Mouse (Mus musculus) mammary gland, adult 2 months (tissue): ENCODE results near the gene D330020A13Rik. TPM values are rescaled to one million over a fixed set of nuclear protein-coding genes. Genes with fewer than 3 reads are reported as not detected.

Source experiments
- polyA plus RNA-seq: library from polyadenylated mRNA; depleted of rRNA; stranded (reverse); fragments of >200 nt; gene quantifications from 2 replicates; pipeline ENCODE4 v1.2.3, GENCODE M21; 2012; ENCODE audit warnings: low replicate concordance; rRNA removed

The D330020A13Rik gene
- not detected in 2 replicates for polyA plus RNA-seq

GRCm38 (mm10) chr6:120294056-120294784 is at the start of gene D330020A13Rik, which contains the start of gene B4galnt3:
Gene D330020A13Rik, plus strand, starts transcription at chr6:120294364.
Gene B4galnt3, minus strand, starts transcription at chr6:120294559.

Other genes starting within 250 kb of the D330020A13Rik start
- 0.20 and 0.29 TPM in 2 replicates for gene Ninj2, start 201.0 kb upstream of the D330020A13Rik start, polyA plus RNA-seq
- gene B4galnt3, start 195 bp downstream of the D330020A13Rik start, polyA plus RNA-seq, result 0.30 and 0.45 TPM in 2 replicates
- 2.7 and 6.2 TPM in 2 replicates for gene Kdm5a, start 69.8 kb downstream of the D330020A13Rik start, polyA plus RNA-seq
- gene Ccdc77, start 70.0 kb downstream of the D330020A13Rik start, polyA plus RNA-seq, result 2.3 and 4.9 TPM in 2 replicates
- 52.7 and 61.0 TPM in 2 replicates for gene Il17ra, start 168.9 kb downstream of the D330020A13Rik start, polyA plus RNA-seq
- gene Tmem121b, start 199.4 kb downstream of the D330020A13Rik start, polyA plus RNA-seq, result 0.13 and 0.65 TPM in 2 replicates
- 24.3 and 38.2 TPM in 2 replicates for gene Hdhd5, start 237.0 kb downstream of the D330020A13Rik start, polyA plus RNA-seq